Mouse (Mus musculus) layer of hippocampus, postnatal 25 days (tissue): Measurements from ENCODE around the gene Fbxo45. TPM values are rescaled to one million over a fixed set of nuclear protein-coding genes. Genes with fewer than 3 reads are reported as not detected.

Experiments
- DNase-seq, 2 experiments: peaks; one replicate each; pipeline ENCODE4 v3.0.0; 2022; ENCODE audit warnings: mixed read lengths in 2 of 2, low spot score in 1 of 2; ENCODE audit errors: extremely low spot score in 1 of 2
- microRNA-seq, 2 experiments: library from miRNA; unstranded; fragments of <30 nt; microRNA quantifications; one replicate each; pipeline ENCODE4 v1.2.0; 2021
- total RNA-seq, 2 experiments: library from RNA; stranded (reverse); gene quantifications; 2 replicates each; pipeline ENCODE4 v1.2.3; 2021

Fbxo45 gene
- total RNA-seq, 2 experiments from 2014 or later = 43.3 to 46.4 TPM

DNA sequence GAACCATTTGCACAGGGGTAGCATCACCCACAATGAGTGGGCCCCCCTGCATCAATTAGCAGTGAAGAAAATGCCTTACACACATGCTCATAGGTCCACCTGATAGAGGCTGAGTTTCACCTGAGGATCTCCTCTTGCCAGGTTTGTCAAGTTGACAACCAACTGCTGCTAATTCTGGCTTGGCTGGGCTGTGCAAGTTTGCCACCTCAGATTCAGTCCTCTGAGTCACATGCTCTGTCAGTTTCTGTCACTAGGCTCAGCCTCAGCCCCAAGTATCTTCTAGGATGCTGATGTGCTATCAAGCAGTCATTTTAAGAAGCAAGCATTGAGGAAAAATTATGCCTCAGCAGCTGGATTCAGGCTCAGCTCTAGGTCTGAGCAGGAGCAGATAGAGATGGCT is 32.8 kb downstream of the Fbxo45 start:
- no peak for DNase-seq

DNA sequence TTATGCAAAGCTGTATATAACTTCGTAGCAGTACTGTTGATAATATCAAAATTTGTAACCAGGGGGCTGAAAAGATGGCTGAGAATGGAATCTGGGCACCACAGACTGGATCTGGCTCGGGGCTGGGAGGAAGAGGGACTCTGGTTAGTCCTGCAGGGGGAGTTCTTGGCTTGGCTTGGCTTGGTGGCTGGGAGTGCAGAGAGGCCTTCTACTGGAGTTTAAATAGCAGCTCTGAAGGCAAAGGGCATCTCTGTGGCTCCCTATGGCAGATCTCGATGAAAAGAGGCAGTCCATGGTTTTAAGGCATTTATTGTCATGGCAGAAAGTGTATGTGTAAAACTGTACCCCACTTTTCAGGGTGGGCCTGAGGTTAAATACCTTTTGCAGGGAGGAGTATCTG is 42.1 kb downstream of the Fbxo45 start:
- DNase-seq = no peak

DNA sequence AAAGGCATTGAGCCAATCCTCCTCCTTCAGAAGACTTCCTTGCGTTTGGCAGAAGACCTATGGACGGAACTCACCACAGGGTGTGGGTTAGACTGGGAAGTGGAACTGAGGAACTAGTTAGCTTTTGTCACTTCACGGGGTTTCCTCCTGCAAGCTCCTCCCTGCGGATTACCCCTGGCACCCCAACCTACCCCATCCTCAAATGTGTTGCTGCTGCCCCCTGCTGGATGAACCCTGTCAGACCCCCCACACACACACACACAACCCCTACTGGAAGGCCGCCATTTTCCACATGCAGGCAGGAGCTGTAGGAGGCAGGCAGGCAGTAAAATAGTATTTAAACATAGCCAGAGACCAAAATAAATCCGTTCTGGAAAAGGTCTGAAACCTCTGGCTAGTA is 44.3 kb downstream of the Fbxo45 start:
- peak; percentile 26 to 67 for DNase-seq

DNA sequence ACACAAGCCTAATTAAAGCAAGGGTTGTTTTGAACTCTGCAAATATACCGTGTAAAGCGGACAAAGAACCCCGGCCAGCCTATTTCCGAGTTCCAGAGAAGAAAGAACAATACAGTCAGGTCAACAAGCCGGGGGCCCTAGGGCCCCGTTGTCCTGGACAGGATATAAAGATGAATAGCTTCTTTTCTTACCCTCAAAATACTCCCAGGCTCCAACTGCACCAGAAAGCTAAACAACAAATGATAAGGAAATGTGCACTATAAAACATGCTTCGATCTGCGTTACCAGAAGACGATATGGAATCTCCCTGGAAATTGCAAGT is 46.0 kb downstream of the Fbxo45 start:
- DNase-seq = no peak

DNA sequence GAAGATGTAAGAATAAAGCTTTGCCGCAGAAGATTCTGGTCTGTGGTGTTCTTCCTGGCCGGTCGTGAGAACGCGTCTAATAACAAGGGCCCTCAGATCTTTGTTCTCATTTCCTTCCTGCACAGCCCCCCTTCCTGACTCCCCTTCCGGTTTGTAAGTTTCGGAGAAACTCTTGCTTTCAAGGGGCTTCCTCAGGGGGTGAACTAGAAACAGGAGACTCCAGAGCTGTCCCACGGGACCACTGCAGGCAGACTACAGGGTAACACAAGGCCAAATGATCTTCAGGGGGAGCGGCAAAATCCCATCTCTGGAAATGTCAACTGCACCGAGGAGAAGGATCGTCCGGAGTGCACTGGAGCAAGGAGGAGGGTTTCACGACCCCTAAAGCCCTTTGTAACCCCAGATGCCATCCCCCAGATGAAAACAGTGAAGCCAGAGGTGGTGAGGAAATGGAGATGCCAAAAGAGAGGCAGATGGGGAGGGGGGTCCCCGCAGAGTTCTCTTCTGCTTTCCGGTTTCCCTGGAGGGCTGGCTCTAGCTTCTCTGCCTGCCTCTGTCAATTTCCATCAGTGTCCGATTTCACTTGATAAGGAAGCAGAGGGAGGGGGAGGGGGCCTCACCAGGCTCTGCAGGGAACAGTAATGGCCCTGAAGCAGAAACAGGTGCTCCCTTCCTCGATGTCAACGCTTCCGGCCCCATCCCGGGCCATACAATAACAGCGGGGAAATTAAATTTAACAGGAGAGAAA is 46.5 kb downstream of the Fbxo45 start:
- no peak for DNase-seq

DNA sequence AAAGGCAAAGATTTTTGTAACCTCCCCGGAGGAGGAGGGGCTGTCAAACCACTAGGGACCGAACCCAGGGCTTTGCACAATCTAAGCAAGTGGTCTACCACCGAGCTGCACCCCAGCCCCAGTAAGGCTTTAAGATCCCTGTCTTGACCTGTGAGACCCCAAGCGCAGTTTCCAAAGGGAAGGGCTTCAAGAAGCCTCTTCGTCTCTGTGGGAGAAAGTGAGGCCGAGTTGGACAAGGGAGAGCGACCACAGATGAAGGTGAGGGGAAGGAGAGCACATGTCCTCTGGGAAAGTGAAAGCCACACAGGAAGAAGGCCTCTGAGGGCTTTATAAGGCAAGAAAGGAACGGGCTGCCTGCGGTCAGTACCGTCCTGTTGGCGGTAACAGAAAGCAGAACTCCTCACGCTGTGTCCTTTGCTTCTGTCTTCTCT is 56.9 kb downstream of the Fbxo45 start:
- DNase-seq = no peak

DNA sequence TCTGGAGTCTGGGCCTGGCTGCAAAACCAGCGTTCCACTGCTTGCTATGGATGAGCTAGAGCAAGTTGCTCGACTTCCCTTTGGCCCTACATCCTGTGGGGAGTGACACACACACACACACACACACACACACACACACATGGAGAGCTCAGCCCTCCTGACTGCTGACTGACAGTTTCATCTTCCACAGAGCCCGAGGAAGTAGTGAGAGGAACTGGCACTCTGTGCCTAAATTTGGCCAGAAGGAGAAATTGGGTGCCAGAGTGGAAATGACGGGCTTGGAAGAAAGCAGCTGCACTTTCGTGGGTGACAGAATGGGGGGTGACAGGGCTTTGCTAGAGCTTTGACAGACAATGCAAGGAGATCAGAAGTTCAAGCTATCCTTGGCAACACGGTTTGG is 57.8 kb downstream of the Fbxo45 start:
- DNase-seq = peak in 1 of 2 experiments; percentile 20

DNA sequence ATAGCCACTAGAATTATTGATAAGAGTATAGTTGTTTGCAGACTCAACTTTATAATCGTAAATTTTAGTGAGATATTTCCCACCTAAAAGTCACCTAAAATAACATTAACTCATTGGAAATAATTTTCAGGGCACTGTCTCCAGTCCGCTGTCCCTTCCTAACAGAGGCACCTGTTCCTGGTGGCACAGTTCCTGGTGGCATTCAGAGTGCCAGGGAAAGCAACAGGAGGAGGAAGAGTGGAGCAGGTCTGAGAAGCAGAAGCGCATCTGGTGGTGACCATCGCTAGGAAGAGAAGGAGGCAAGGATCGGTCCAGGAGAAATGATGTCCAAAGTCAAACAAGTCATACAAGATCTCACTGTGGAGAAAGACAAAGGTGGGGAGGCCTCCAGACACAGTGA is 60.9 kb downstream of the Fbxo45 start:
- DNase-seq = no peak

Small RNAs within 50 kb of the gene (microRNA-seq; reads per million reads assigned to microRNA genes)
- 0 reads per million in 2 experiments for gene Mir1946a

Other genes with a start within 250 kb of the Fbxo45 start
- gene Senp5, start 243.9 kb downstream of the Fbxo45 start, total RNA-seq = 10 to 100 TPM; 39.4 to 40.4 TPM
- gene Pak2, start 167.8 kb downstream of the Fbxo45 start, total RNA-seq = 10 to 100 TPM; 29.9 to 30.6 TPM
- 10 to 100 TPM; 21.9 to 29.5 TPM for gene Pigx, start 147.4 kb downstream of the Fbxo45 start, total RNA-seq
- gene Cep19, start 147.4 kb downstream of the Fbxo45 start, total RNA-seq = 10 to 100 TPM; 62.9 to 65.4 TPM
- 10 to 100 TPM in 1 of 2 experiments, 1 to 10 TPM in 1; 8.9 to 10.6 TPM for gene Nrros, start 81.6 kb downstream of the Fbxo45 start, total RNA-seq
- not detected for gene Bex6, start 67.3 kb downstream of the Fbxo45 start, total RNA-seq
- 10 to 100 TPM; 12.8 to 13.7 TPM for gene Wdr53, start 69 bp upstream of the Fbxo45 start, total RNA-seq
- gene Smco1, start 24.3 kb upstream of the Fbxo45 start, total RNA-seq = under 1 TPM; 0.20 to 0.26 TPM
- gene Rnf168, start 30.3 kb upstream of the Fbxo45 start, total RNA-seq = 10 to 100 TPM; 25.0 to 26.5 TPM
- gene Ubxn7, start 85.1 kb upstream of the Fbxo45 start, total RNA-seq = 10 to 100 TPM; 49.4 to 58.2 TPM
- gene Tm4sf19, start 153.3 kb upstream of the Fbxo45 start, total RNA-seq = not detected
- 10 to 100 TPM in 1 of 2 experiments, 1 to 10 TPM in 1; 9.8 to 14.4 TPM for gene Tctex1d2, start 172.5 kb upstream of the Fbxo45 start, total RNA-seq
- gene Pcyt1a, start 183.8 kb upstream of the Fbxo45 start, total RNA-seq = 10 to 100 TPM; 36.8 to 38.2 TPM
- gene Slc51a, start 240.7 kb upstream of the Fbxo45 start, total RNA-seq = not detected
- gene Zdhhc19, start 249.1 kb upstream of the Fbxo45 start, total RNA-seq = not detected